Mouse (Mus musculus) frontal cortex, adult 2 months (tissue): ENCODE data around the gene Ctc1. TPM values are rescaled to one million over a fixed set of nuclear protein-coding genes. Genes with fewer than 3 reads are reported as not detected.
A peak's percentile ranks its signal among the peaks of the same experiment; 100 is the strongest.

ENCODE experiments used
- DNase-seq, 2 experiments: peaks; one replicate each; pipeline ENCODE4 v3.0.0; 2022; ENCODE audit warnings: low spot score in 1 of 2; ENCODE audit errors: extremely low spot score in 1 of 2
- polyA plus RNA-seq: library from polyadenylated mRNA; depleted of rRNA; stranded (reverse); fragments of >200 nt; gene quantifications from 2 replicates; pipeline ENCODE4 v1.2.3, GENCODE M21; 2012

The Ctc1 gene
- polyA plus RNA-seq, 1 experiment, result 49.2 TPM

GRCm38 (mm10) chr11:69045531-69046394 lies 30.1 kb downstream of the Ctc1 start, which contains the start of gene Aurkb:
Aurkb (plus strand) TSS chr11:69045647.
- DNase-seq, result peak; percentile 49 to 78

GRCm38 (mm10) chr11:69046395-69046774 lies 30.7 kb downstream of the Ctc1 start:
- DNase-seq, result no peak

GRCm38 (mm10) chr11:69047592-69047991 lies 31.9 kb downstream of the Ctc1 start:
- DNase-seq, result no peak

- no peak for DNase-seq
Measured at GRCm38 (mm10) chr11:69048151-69048550, 32.4 kb downstream of the Ctc1 start.

GRCm38 (mm10) chr11:69050748-69051147 lies 35.0 kb downstream of the Ctc1 start:
- DNase-seq, result no peak

- DNase-seq, result no peak
Measured at GRCm38 (mm10) chr11:69051771-69052170, 36.1 kb downstream of the Ctc1 start.

GRCm38 (mm10) chr11:69052824-69053421 lies 37.2 kb downstream of the Ctc1 start:
- DNase-seq, result no peak

GRCm38 (mm10) chr11:69053848-69054247 lies 38.1 kb downstream of the Ctc1 start:
- no peak for DNase-seq

- DNase-seq, result no peak
Measured at GRCm38 (mm10) chr11:69058265-69058664, 42.6 kb downstream of the Ctc1 start.

GRCm38 (mm10) chr11:69058729-69059356 lies 43.1 kb downstream of the Ctc1 start:
- no peak for DNase-seq

GRCm38 (mm10) chr11:69059357-69059974 lies 43.8 kb downstream of the Ctc1 start, which contains the start of gene Borcs6:
Borcs6 (plus strand) TSS chr11:69059717.
- DNase-seq, result peak; percentile 96 to 97

- no peak for DNase-seq
Measured at GRCm38 (mm10) chr11:69059975-69060411, 44.3 kb downstream of the Ctc1 start.

GRCm38 (mm10) chr11:69060448-69061254 lies 44.9 kb downstream of the Ctc1 start:
- DNase-seq, result peak in 1 of 2 experiments; percentile 40

GRCm38 (mm10) chr11:69061255-69061912 lies 45.7 kb downstream of the Ctc1 start:
- no peak for DNase-seq

GRCm38 (mm10) chr11:69062194-69062760 lies 46.6 kb downstream of the Ctc1 start:
- peak in 1 of 2 experiments; percentile 94 for DNase-seq

- peak; percentile 92 to 99 for DNase-seq
Measured at GRCm38 (mm10) chr11:69062761-69063224, 47.1 kb downstream of the Ctc1 start.

- DNase-seq, result peak in 1 of 2 experiments; percentile 77
Measured at GRCm38 (mm10) chr11:69063413-69064201, 47.9 kb downstream of the Ctc1 start.
